In the genomic region with DNA sequence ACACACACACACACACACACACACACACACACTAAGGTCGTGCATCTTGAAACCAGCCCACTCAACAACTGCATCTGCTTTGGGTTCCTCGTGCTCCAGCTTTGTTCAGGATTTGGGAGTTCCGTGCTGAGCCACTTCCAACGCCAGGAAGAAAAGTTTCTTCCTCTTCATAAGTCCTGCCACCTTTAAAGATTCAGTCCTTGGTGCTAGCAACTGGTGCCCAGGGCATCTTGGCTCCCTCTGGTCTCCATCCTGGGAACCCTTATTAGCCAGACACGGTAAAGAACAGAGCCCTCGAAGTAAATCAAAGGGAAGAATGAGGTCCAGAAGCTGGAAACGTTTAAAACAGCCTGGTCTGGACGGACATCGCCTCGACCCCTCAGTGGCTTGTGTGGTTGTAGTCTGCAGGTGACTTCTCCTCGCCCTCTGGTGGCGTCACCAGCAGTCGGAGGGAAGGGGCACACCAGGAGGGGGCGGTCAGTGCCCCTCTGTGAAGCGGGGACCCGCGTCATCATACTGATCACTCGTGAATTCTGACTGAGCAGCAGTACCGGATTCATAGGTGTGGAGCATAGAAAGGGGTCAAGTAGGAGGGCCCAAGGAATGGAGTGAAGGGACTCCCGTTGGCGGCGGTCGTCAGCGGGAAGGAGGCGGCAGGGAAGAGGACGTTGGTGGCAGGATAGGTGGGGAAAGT, we compare ENCODE assay signal across 9 mouse cellular contexts. TPM values are rescaled to one million over a fixed set of nuclear protein-coding genes. Genes with fewer than 3 reads are reported as not detected.
DNase-seq lines count a peak whose midpoint lies in the region; ATAC-seq and TF ChIP-seq lines count a peak whose summit lies in the region.
"Had no signal": no experiment of that assay in that cellular context is flagged by ENCODE, and none has a peak within 500 bp of the region (broad histone marks: within the 10 kb centered on the region; RNA-seq: fewer than 3 reads in every experiment).

No protein-coding gene starts in this region.

- H3K4me3 ChIP-seq in lung, embryonic 14.5 days (ENCODE audit: low read depth, low read length), result peak overlapping the region; percentile 44
- peak overlapping the region; percentile 57 for H3K4me3 ChIP-seq in forebrain, embryonic 10.5 days
- H3K4me3 ChIP-seq in limb, embryonic 14.5 days (replicated peaks; ENCODE audit: low read length), result peak overlapping the region; percentile 45
- H3K4me3 ChIP-seq in neural tube, embryonic 15.5 days (replicated peaks), result peak overlapping the region; percentile 47

- peak overlapping the region; percentile 83 for H3K4me2 ChIP-seq in lung, embryonic 14.5 days
- H3K4me2 ChIP-seq in limb, embryonic 14.5 days (replicated peaks; ENCODE audit: low read depth, low read length, severe bottlenecking), result peak overlapping the region; percentile 89
- peak overlapping the region; percentile 96 for H3K4me2 ChIP-seq in neural tube, embryonic 15.5 days

- H3K4me1 ChIP-seq in lung, embryonic 14.5 days (ENCODE audit: insufficient read depth), result 0 out of 2 replicates have a peak, but pooled peaks cover 4% of the 10 kb centered on the region
- H3K4me1 ChIP-seq in forebrain, embryonic 10.5 days, result peaks cover 48% of the 10 kb centered on the region
- H3K4me1 ChIP-seq in limb, embryonic 14.5 days (ENCODE audit: control insufficient read depth, insufficient read depth, low read length), result peaks cover 24% of the 10 kb centered on the region
- peaks cover 36% of the 10 kb centered on the region for H3K4me1 ChIP-seq in neural tube, embryonic 15.5 days

- no peaks in the 10 kb centered on the region for H3K36me3 ChIP-seq in lung, embryonic 14.5 days (ENCODE audit: insufficient read depth)
- H3K36me3 ChIP-seq in forebrain, embryonic 10.5 days (replicated peaks), result no peaks in the 10 kb centered on the region
- no peaks in the 10 kb centered on the region for H3K36me3 ChIP-seq in limb, embryonic 14.5 days (ENCODE audit: control insufficient read depth, insufficient read depth, low read length)
- H3K36me3 ChIP-seq in neural tube, embryonic 15.5 days, result no peaks in the 10 kb centered on the region

- H3K27me3 ChIP-seq in lung, embryonic 14.5 days (ENCODE audit: insufficient read depth, low read length), result peaks cover 70% of the 10 kb centered on the region
- peaks cover 98% of the 10 kb centered on the region for H3K27me3 ChIP-seq in forebrain, embryonic 10.5 days (ENCODE audit: poor library complexity, severe bottlenecking)
- H3K27me3 ChIP-seq in limb, embryonic 14.5 days (ENCODE audit: control insufficient read depth, insufficient read depth, low read length), result peaks cover 64% of the 10 kb centered on the region
- peaks cover 66% of the 10 kb centered on the region for H3K27me3 ChIP-seq in neural tube, embryonic 15.5 days (replicated peaks)

- H3K27ac ChIP-seq in lung, embryonic 14.5 days (ENCODE audit: low read depth), result no peak overlapping the region
- no peak overlapping the region for H3K27ac ChIP-seq in forebrain, embryonic 10.5 days
- no peak overlapping the region for H3K27ac ChIP-seq in limb, embryonic 14.5 days (replicated peaks; ENCODE audit: low read depth, low read length)
- no peak overlapping the region for H3K27ac ChIP-seq in neural tube, embryonic 15.5 days (replicated peaks)

- no peak for TF ChIP-seq POLR2A in limb, embryonic 14.5 days (IDR thresholded peaks at IDR 0.05; ENCODE audit: borderline replicate concordance, extremely low read depth, insufficient read depth, insufficient read length)

- no peak for DNase-seq in lung, embryonic 14.5 days
- no peak for DNase-seq in lung, postnatal 14 days
- no peak for DNase-seq in forebrain, embryonic 10.5 days (ENCODE audit: extremely low spot score, low spot score)
- DNase-seq in limb, embryonic 14.5 days (ENCODE audit: low spot score), result no peak
- DNase-seq in thymus, postnatal 14 days, result no peak
- DNase-seq in left cerebral cortex, postnatal 4 days, result no peak
- DNase-seq in T-cell, adult 2 months (ENCODE audit: low spot score), result no peak
- DNase-seq: right cerebral cortex, postnatal 4 days had no signal

- H3K9ac ChIP-seq in lung, embryonic 14.5 days, result no peak overlapping the region
- H3K9ac ChIP-seq in limb, embryonic 14.5 days (ENCODE audit: low read depth, low read length, severe bottlenecking), result 0 out of 2 replicates have a peak overlapping the region, but pooled peaks have one; percentile 44
- 0 out of 2 replicates have a peak overlapping the region, but pooled peaks have one; percentile 40 for H3K9ac ChIP-seq in neural tube, embryonic 15.5 days (replicated peaks)

- peak; percentile 3; the same call in 1 of the 2 replicates for ATAC-seq in lung, embryonic 14.5 days (ENCODE audit: insufficient read depth)
- no peak for ATAC-seq in limb, embryonic 14.5 days (ENCODE audit: low FRiP score, low read depth)
- ATAC-seq in neural tube, embryonic 15.5 days (ENCODE audit: low FRiP score), result 0 out of 2 replicates have a peak, but pooled peaks have one; percentile 21

- TF ChIP-seq CTCF in lung, embryonic 14.5 days (IDR thresholded peaks at IDR 0.05; ENCODE audit: low read depth), result peak; percentile 55

- 9% methylated on average over 26 of the region's 26 CpGs for WGBS in lung, embryonic 14.5 days
- 3% methylated on average over 26 of the region's 26 CpGs for WGBS in forebrain, embryonic 10.5 days
- WGBS in limb, embryonic 14.5 days, result 13% methylated on average over 24 of the region's 26 CpGs
- 8% methylated on average over 26 of the region's 26 CpGs for WGBS in neural tube, embryonic 15.5 days

- no peaks in the 10 kb centered on the region for H3K9me3 ChIP-seq in lung, embryonic 14.5 days (ENCODE audit: low read depth, low read length)
- H3K9me3 ChIP-seq in forebrain, embryonic 10.5 days, result no peaks in the 10 kb centered on the region
- H3K9me3 ChIP-seq in limb, embryonic 14.5 days (ENCODE audit: control insufficient read depth, low read length), result no peaks in the 10 kb centered on the region
- no peaks in the 10 kb centered on the region for H3K9me3 ChIP-seq in neural tube, embryonic 15.5 days (replicated peaks)

- intact Hi-C loops in left cerebral cortex, postnatal 4 days (cut with DNase I), result no loop called here

RNA-seq across cellular contexts. Expression of gene Nkx1-2, which starts 2.7 kb away (rescaled TPM):
- not detected in 2 replicates for polyA plus RNA-seq in lung, embryonic 14.5 days (2014; fragmentation: Nextera tagmentation; extraction: Ambion mirVana)
- 0.09 and 0.15 TPM in 2 replicates for polyA plus RNA-seq in forebrain, embryonic 10.5 days (2016; fragmentation: Nextera tagmentation; extraction: Ambion mirVana)
- 0.10 and 0.17 TPM in 2 replicates for polyA plus RNA-seq in limb, embryonic 14.5 days (2012; rRNA removed)
- 0.08 and 0.21 TPM in 2 replicates for polyA plus RNA-seq in limb, embryonic 14.5 days (2014; fragmentation: Nextera tagmentation; extraction: Ambion mirVana)
- 0.11 and 0.46 TPM in 2 replicates for polyA plus RNA-seq in neural tube, embryonic 15.5 days (2015; fragmentation: Nextera tagmentation; extraction: Ambion mirVana)
- total RNA-seq in left cerebral cortex, postnatal 4 days (2021), result not detected

RNA-seq across cellular contexts. Expression of gene Lhpp, which starts 13.7 kb away (rescaled TPM):
- polyA plus RNA-seq in lung, embryonic 14.5 days (2014; fragmentation: Nextera tagmentation; extraction: Ambion mirVana), result 21.7 and 22.8 TPM in 2 replicates
- polyA plus RNA-seq in forebrain, embryonic 10.5 days (2016; fragmentation: Nextera tagmentation; extraction: Ambion mirVana), result 17.3 and 17.4 TPM in 2 replicates
- polyA plus RNA-seq in limb, embryonic 14.5 days (2012; rRNA removed), result 20.9 and 21.0 TPM in 2 replicates
- 22.5 and 24.9 TPM in 2 replicates for polyA plus RNA-seq in limb, embryonic 14.5 days (2014; fragmentation: Nextera tagmentation; extraction: Ambion mirVana)
- 41.4 and 46.9 TPM in 2 replicates for polyA plus RNA-seq in neural tube, embryonic 15.5 days (2015; fragmentation: Nextera tagmentation; extraction: Ambion mirVana)
- 10 to 100 TPM; 34.6 TPM for total RNA-seq in left cerebral cortex, postnatal 4 days (2021)

RNA-seq across cellular contexts. Expression of gene Oat, which starts 20.5 kb away (rescaled TPM):
- 270 and 289 TPM in 2 replicates for polyA plus RNA-seq in lung, embryonic 14.5 days (2014; fragmentation: Nextera tagmentation; extraction: Ambion mirVana)
- 126 and 129 TPM in 2 replicates for polyA plus RNA-seq in forebrain, embryonic 10.5 days (2016; fragmentation: Nextera tagmentation; extraction: Ambion mirVana)
- polyA plus RNA-seq in limb, embryonic 14.5 days (2012; rRNA removed), result 148 and 169 TPM in 2 replicates
- 243 and 250 TPM in 2 replicates for polyA plus RNA-seq in limb, embryonic 14.5 days (2014; fragmentation: Nextera tagmentation; extraction: Ambion mirVana)
- polyA plus RNA-seq in neural tube, embryonic 15.5 days (2015; fragmentation: Nextera tagmentation; extraction: Ambion mirVana), result 105 and 153 TPM in 2 replicates
- 10 to 100 TPM; 65.5 to 68.2 TPM for total RNA-seq in left cerebral cortex, postnatal 4 days (2021)
